21 mouse cellular contexts compared by ENCODE assay signal in genomic region chr1:159445465-159445864, GRCm38 (mm10).
"Had no signal": no experiment of that assay in that cellular context is flagged by ENCODE, and none has a peak within 500 bp of the region (broad histone marks: within the 10 kb centered on the region; RNA-seq: fewer than 3 reads in every experiment).

No protein-coding gene starts in this region.

- H3K27me3 ChIP-seq: liver, embryonic 15.5 days; lung, embryonic 15.5 days; megakaryocyte, embryonic 14.5 days; midbrain, embryonic 12.5 days; neural tube, embryonic 13.5 days; neural tube, embryonic 15.5 days had no signal

- H3K4me3 ChIP-seq: liver, embryonic 15.5 days; lung, embryonic 15.5 days; megakaryocyte, embryonic 14.5 days; midbrain, embryonic 12.5 days; myocyte; neural tube, embryonic 13.5 days; neural tube, embryonic 15.5 days had no signal

- ATAC-seq: liver, postnatal 0 days; lung, postnatal 0 days; midbrain, embryonic 16.5 days had no signal

- H3K27ac ChIP-seq: liver, embryonic 15.5 days; lung, embryonic 15.5 days; macrophage; midbrain, embryonic 12.5 days; neural tube, embryonic 13.5 days; neural tube, embryonic 15.5 days had no signal

- H3K4me1 ChIP-seq: liver, embryonic 15.5 days; lung, embryonic 15.5 days; megakaryocyte, embryonic 14.5 days; midbrain, embryonic 12.5 days; neural tube, embryonic 15.5 days had no signal

- DNase-seq: liver, postnatal 0 days; lung, adult 2 months; lung, postnatal 14 days; lung, postnatal 36 days; retina, postnatal 1 day; right cerebral cortex, postnatal 25 days; right cerebral cortex, postnatal 4 days; spleen, adult 18-20 months; thymus, adult 18-20 months; thymus, postnatal 14 days; thymus, postnatal 36 days had no signal

- H3K9ac ChIP-seq: liver, embryonic 15.5 days; liver, postnatal 0 days; lung, embryonic 15.5 days; midbrain, embryonic 12.5 days; neural tube, embryonic 13.5 days; neural tube, embryonic 15.5 days had no signal

- H3K36me3 ChIP-seq: liver, embryonic 15.5 days; lung, embryonic 15.5 days; midbrain, embryonic 12.5 days; neural tube, embryonic 13.5 days; neural tube, embryonic 15.5 days had no signal

- H3K4me2 ChIP-seq: liver, embryonic 15.5 days; lung, embryonic 15.5 days; midbrain, embryonic 12.5 days; neural tube, embryonic 13.5 days; neural tube, embryonic 15.5 days had no signal

- H3K9me3 ChIP-seq: liver, embryonic 15.5 days; lung, embryonic 15.5 days; megakaryocyte, embryonic 14.5 days; midbrain, embryonic 12.5 days; neural tube, embryonic 13.5 days; neural tube, embryonic 15.5 days had no signal
